Mouse (Mus musculus) CH12.LX (cell line): Measurements from ENCODE around the gene Fam205a1.

Source experiments
- CTCF ChIP-seq, 2 experiments: IDR thresholded peaks in 1 of 2; conservative IDR thresholded peaks in 1 of 2; 2 replicates each; pipeline ENCODE4 v1.5.1; 2011 to 2012; ENCODE audit warnings: low read depth in 2 of 2, low read length in 2 of 2, improper control_type of control experiment in 1 of 2, inconsistent platforms in 1 of 2, mild to moderate bottlenecking in 1 of 2, moderate library complexity in 1 of 2
- KAT2A ChIP-seq: IDR thresholded peaks from 2 replicates; pipeline ENCODE4 v1.6.1; 2012; ENCODE audit warnings: low read length, improper control_type of control experiment, inconsistent platforms; ENCODE audit not compliant: insufficient replicate concordance
- MEF2A ChIP-seq: IDR thresholded peaks from 2 replicates; pipeline ENCODE4 v1.6.1; 2014; ENCODE audit warnings: low read depth, mild to moderate bottlenecking, inconsistent platforms, low read length, improper control_type of control experiment, borderline replicate concordance
- POLR2A ChIP-seq: IDR thresholded peaks from 2 replicates; pipeline ENCODE4 v1.6.1; 2011; ENCODE audit warnings: low read depth, mild to moderate bottlenecking, improper control_type of control experiment, low read length

DNA sequence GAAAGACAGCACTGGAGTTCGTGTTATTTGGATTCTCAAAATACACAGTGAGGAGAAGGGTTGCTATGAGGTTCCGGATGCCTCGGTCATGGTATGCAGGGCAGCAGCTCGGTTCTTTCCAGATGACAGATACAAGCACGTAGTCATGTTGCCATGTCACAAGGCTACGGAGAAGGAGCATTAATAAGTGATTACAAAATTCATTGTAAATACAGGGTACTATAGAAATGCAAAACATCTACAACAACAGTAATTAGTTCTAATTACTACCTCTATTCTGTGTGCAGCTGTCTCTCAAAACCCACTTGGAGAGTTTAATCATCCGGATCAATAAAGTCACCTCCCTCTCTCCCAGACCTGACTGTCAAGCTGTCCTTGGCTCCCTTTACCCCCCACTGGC is 41.4 kb upstream of the Fam205a1 start:
- TF ChIP-seq CTCF (conservative IDR thresholded peaks at IDR 0.05 in 1 of 2, IDR thresholded peaks at IDR 0.05 in 1 of 2; ENCODE audit: low read depth in 2 of 2, low read length in 2 of 2) = no peak
- TF ChIP-seq POLR2A = no peak
- no peak for TF ChIP-seq KAT2A
- no peak for TF ChIP-seq MEF2A
